Mouse (Mus musculus) G1E (cell line): ENCODE data around the gene Mfsd12.

Experiments used
- CTCF ChIP-seq: IDR thresholded peaks from 2 replicates; pipeline ENCODE4 v1.5.1; 2012; ENCODE audit warnings: low read depth, low read length, inconsistent platforms, mixed read lengths
- GATA1 ChIP-seq: IDR thresholded peaks from 2 replicates; pipeline ENCODE4 v1.6.1; 2012; ENCODE audit warnings: borderline replicate concordance, low read length, inconsistent platforms, mixed read lengths
- POLR2AphosphoS5 ChIP-seq: IDR thresholded peaks from 2 replicates; pipeline ENCODE4 v1.6.1; 2012; ENCODE audit warnings: low read depth, low read length, inconsistent platforms; ENCODE audit not compliant: insufficient replicate concordance
- TAL1 ChIP-seq: conservative IDR thresholded peaks from 2 replicates; pipeline ENCODE4 v1.6.1; 2012; ENCODE audit warnings: low read depth, low read length, inconsistent platforms, mixed read lengths

- TF ChIP-seq TAL1 (no peak), CTCF (no peak), GATA1 (no peak), POLR2AphosphoS5 (no peak)
Measured at GRCm38 (mm10) chr10:81358841-81359240, 1.6 kb downstream of the Mfsd12 start.
